Mouse (Mus musculus) olfactory bulb, adult 2 months (tissue): ENCODE measurements around the gene Asrgl1. TPM values are rescaled to one million over a fixed set of nuclear protein-coding genes. Genes with fewer than 3 reads are reported as not detected.

Source experiments
- H3K27ac ChIP-seq: fragments of 200-500 bp; 2 replicates; pipeline ENCODE4 v1.5.1; 2012; ENCODE audit warnings: low read depth, low read length; ENCODE audit not compliant: insufficient read depth
- H3K4me1 ChIP-seq: fragments of 200-500 bp; 2 replicates; pipeline ENCODE4 v1.6.1; 2012; ENCODE audit warnings: low read length; ENCODE audit not compliant: control insufficient read depth, insufficient read depth
- H3K4me3 ChIP-seq: fragments of 200-500 bp; 2 replicates; pipeline ENCODE4 v1.5.1; 2012; ENCODE audit warnings: mild to moderate bottlenecking, low read depth, low read length, moderate library complexity; ENCODE audit not compliant: insufficient read depth
- CTCF ChIP-seq: fragments of 200-500 bp; IDR thresholded peaks from 2 replicates; pipeline ENCODE4 v1.5.1; 2012; ENCODE audit warnings: low read depth, mild to moderate bottlenecking, low read length, moderate library complexity; ENCODE audit not compliant: insufficient read depth
- POLR2A ChIP-seq: fragments of 200-500 bp; IDR thresholded peaks from 2 replicates; pipeline ENCODE4 v1.6.1; 2012; ENCODE audit warnings: mild to moderate bottlenecking, low read depth, low read length, moderate library complexity; ENCODE audit not compliant: insufficient read depth
- WGBS: fragments of 180-500 bp; shearing (Covaris S2); methylation state at CpG from one replicate; pipeline ENCODE4 v1.1.7; 2018; 5-methylcytosine and 5-hydroxymethylcytosine counted together
- polyA plus RNA-seq: library from polyadenylated mRNA; stranded (reverse); fragments of >200 nt; gene quantifications from 2 replicates; pipeline ENCODE4 v1.2.4, GENCODE M21; 2012; ENCODE audit warnings: low replicate concordance; ENCODE audit not compliant: missing spikeins, insufficient read depth, insufficient read length

Gene Asrgl1
- polyA plus RNA-seq, 1 experiment = 72.4 TPM

DNA sequence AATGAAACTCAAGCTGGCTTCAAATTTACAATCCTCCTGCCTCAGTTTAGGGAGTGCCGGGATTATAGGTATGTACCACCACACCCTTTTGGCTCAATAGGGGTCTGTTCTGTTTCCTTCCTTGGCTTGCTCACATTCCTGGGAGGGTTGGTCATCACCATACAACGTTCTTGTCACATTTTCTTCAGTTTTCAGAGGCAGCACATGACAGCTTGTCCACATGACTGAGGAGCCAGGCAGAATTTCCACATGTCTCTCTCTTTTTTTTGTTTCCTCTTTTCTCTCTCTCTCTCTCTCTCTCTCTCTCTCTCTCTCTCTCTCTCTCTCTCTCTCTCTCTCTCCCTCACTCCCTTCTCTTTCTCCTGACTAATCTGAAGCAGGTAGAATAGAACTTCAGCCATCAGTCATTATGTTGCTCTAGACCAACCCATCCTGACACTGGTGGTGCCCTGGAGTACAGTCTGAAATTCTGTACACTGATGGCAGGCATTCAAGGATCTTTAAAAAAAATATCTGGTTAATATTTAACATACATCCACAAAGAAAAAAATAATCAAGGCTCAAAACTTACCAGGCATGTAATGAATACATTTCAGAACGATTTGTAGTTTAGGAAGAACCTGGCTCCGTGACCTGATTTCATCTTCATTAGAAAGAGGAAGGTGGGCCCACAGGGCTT, 58.3 kb downstream of the Asrgl1 start:
- 81% methylated on average over 4 of the region's 4 CpGs for WGBS
- TF ChIP-seq POLR2A = no peak
- no peak for TF ChIP-seq CTCF
- Histone ChIP-seq H3K27ac (no peak overlapping the region), H3K4me1 (peaks cover 8% of the 10 kb centered on the region), H3K4me3 (no peak overlapping the region)

DNA sequence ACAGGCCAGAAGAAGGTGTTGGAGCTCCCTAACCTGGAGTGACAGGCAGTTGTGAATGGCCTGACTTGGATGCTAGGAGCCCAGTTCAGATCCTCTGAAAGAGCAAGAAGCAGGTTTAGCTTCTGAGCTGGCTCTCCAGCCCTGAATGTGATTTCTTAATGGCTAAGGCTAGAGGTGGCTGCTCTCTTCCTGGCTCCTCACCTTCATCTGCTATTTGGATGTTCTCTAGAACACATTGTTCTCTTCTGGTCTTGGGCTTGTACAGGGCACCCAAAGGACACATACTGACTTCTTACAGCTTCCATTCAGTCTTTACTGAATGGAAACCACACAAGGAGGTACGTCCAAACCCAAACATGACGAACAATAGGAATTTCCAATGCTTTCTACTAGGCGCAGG, 59.4 kb downstream of the Asrgl1 start:
- Histone ChIP-seq H3K4me3 (no peak overlapping the region), H3K27ac (no peak overlapping the region), H3K4me1 (peaks cover 16% of the 10 kb centered on the region)
- TF ChIP-seq POLR2A (no peak), CTCF (no peak)
- whole genome bisulfite sequencing = 88% methylated on average over 3 of the region's 3 CpGs

DNA sequence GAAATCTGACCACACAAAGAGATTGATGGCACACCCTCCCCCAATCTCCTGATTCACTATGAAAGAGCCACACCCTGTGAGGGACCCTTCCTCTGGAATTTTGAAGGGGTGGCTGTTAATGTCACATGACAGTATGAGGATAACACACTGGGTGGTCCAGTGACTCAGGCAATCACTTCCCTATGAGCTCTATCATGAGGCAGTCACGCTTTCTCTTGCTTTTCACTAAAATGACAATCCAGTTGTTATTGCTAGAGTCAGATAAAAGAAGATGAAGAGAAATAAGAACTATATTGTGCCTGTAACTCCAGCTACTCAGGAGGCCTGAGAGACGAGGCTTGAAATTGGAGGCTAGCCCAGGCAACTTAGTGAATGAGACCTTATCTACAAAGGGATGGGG, 59.9 kb downstream of the Asrgl1 start:
- H3K27ac ChIP-seq = no peak overlapping the region
- no peak overlapping the region for H3K4me3 ChIP-seq
- H3K4me1 ChIP-seq = peaks cover 19% of the 10 kb centered on the region
- TF ChIP-seq POLR2A (no peak), CTCF (no peak)
- WGBS = 86% methylated on average over 2 of the region's 2 CpGs

DNA sequence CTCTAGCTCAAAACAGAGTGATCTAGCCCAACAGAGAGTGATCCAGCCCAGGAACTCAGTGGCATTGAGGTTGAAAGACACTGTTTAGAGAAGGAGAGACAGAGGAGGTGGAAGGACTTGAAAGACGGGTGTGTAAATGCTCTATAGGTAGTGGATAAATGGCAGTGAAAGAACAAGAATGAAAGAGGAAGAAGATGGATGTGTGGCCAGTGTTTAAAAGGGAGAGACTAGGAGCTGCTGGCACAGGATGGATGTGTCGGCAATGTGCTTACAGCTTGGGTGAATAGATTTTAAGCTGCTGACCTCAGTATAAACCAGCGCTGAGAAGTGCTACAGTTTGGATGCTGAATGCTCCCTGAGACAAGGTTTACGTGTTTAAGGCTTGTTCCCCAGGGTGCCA, 61.0 kb downstream of the Asrgl1 start:
- Histone ChIP-seq H3K4me1 (peaks cover 21% of the 10 kb centered on the region), H3K4me3 (no peak overlapping the region), H3K27ac (no peak overlapping the region)
- TF ChIP-seq POLR2A (no peak), CTCF (no peak)
- 82% methylated on average over 4 of the region's 4 CpGs for WGBS

DNA sequence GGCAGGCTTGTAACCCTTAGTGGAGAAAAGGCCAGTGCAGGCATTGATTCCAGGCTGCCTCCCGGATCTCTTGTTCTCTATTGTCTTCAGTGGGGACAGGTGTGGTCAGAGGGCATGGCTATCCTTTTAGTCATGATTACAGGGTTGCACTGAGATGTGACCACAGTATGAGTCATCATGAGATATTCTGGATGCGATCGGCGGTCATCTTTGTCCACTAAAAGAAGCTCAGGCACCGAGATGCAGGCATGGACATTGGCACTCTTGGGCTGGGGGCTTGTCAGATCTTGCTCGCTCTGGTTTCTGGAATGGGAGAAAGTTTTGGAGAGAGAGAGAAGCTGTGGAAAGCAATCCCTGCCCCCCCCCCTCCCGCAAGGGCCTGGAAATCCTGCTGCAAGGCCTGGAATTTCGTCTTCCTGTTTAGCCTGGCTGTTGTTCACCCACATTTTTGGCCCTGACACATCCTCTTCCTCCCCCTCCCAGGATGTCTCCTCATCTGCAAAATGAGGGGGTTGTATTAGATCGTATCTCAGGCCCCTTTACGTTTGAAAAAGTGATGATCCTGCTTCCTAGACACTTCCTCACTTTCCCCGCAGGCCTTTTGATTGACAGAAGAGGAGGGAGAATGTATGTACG, 61.5 kb downstream of the Asrgl1 start:
- WGBS = 76% methylated on average over 12 of the region's 12 CpGs
- H3K4me3 ChIP-seq = no peak overlapping the region
- H3K4me1 ChIP-seq = peaks cover 20% of the 10 kb centered on the region
- TF ChIP-seq CTCF (no peak), POLR2A (no peak)
- H3K27ac ChIP-seq = no peak overlapping the region

DNA sequence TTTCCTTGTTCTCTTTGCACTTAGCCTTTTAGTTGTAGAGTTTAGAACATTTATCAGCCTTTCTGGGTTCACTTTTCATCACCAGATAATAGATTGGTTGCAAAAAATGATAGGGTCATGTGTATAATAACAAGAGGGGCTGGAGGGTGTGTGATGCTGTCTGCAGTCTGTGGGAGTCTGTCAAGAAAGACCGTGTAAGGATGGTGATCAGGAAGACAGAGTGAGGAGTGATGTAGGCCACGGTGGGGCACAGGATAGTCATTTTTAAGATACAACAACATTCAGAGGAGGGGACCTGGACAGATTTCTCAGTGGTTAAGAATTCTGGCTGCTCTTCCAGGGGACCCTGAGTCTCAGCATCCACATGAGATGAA, 63.3 kb downstream of the Asrgl1 start:
- H3K4me3 ChIP-seq = no peak overlapping the region
- H3K27ac ChIP-seq = peak overlapping the region; percentile 70; the same call in 1 of the 2 replicates
- WGBS = 52% methylated on average over 2 of the region's 2 CpGs
- peaks cover 22% of the 10 kb centered on the region for H3K4me1 ChIP-seq
- TF ChIP-seq POLR2A (no peak), CTCF (no peak)

DNA sequence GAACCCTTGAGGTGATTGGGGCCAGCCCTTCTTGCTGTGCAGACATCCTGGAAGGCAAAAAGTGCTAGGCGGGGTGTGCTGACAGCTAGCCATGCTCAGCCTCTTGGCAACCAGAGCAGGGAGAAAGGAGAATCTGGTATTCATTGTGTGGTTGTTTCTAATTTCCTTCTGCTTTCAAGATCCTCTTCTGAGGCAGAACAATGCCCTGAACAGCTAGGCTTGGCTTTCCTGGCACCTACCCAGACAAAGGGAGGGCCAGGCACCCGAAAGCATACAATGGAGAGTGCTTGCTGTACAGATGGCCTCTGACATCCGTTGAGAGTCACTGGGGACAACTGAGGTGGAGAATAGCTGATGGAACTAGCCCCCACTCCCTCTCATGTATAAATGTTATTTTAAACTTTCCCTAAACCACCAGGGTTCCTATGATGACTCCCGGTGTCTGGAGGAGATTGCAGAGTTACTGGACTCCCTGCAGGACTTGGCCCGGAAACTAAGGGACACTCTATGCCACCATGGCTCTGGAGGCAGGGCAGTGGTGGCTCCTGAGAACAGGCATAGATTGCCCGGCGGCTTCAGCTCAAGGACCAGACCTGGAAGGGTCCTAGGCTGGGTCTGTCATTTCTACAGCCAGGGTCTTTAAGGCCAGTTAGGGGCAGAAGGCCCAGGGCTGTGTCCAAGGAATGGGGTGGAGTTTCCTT, 63.8 kb downstream of the Asrgl1 start:
- no peak overlapping the region for H3K4me3 ChIP-seq
- WGBS = 40% methylated on average over 7 of the region's 7 CpGs
- peaks cover 24% of the 10 kb centered on the region for H3K4me1 ChIP-seq
- peak overlapping the region; percentile 70 for H3K27ac ChIP-seq
- no peak for TF ChIP-seq CTCF
- TF ChIP-seq POLR2A = no peak

DNA sequence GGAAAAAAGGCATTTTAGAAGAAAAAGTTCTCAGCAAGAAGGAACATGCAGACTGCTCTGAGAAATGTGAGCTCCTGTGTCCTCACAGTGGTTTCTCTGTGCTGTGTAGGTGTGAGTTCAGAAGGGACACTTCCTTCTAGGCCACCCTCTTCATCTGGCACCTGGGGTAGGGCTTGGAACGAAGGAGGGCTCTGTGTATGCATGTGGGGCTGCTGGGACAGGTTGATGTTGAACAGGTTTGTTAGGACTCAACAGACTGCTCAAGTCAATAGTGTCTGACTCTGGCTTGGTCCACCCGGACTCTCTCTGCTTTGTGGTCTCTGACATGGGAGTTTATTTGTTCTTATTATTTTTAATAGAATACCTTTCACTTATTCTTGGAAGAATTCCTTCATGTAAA, 65.1 kb downstream of the Asrgl1 start:
- no peak for TF ChIP-seq CTCF
- no peak for TF ChIP-seq POLR2A
- 83% methylated on average over 2 of the region's 2 CpGs for WGBS
- Histone ChIP-seq H3K4me3 (no peak overlapping the region), H3K27ac (no peak overlapping the region), H3K4me1 (peaks cover 24% of the 10 kb centered on the region)

DNA sequence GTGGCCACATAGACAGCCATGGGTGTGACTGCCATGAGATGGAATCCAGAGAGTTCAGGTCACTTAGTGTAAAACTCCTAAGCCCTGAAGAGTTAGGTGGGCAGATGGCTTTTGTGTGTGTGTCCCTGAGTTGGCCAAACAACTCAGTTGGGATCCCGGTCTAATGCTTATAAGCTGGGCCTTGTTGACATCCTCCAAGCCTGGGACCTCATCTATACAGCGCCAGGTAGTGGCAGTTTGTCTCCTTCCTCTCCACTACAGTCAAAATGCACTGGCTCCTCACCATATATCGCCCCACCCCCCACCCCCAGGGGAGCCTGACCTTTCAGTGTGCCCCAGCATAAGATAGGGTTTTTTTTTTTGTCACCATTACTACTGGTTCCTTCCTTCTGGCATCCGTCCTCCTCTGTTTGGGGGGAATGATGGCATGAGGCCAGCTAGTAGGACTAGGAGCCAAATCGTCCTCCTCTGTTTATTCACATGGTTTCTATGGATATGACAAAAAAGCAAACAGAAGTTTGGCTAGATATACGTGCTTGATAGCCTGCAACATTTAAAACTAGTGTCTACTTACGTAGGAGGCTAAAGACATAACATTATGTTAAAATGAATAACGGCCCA, 65.6 kb downstream of the Asrgl1 start:
- peaks cover 24% of the 10 kb centered on the region for H3K4me1 ChIP-seq
- H3K4me3 ChIP-seq = no peak overlapping the region
- 54% methylated on average over 8 of the region's 8 CpGs for WGBS
- TF ChIP-seq POLR2A (no peak), CTCF (no peak)
- no peak overlapping the region for H3K27ac ChIP-seq
